Mouse (Mus musculus): ENCODE measurements around the gene Grin2d.
A peak's percentile ranks its signal among the peaks of the same experiment; 100 is the strongest.

Gene Grin2d

DNA sequence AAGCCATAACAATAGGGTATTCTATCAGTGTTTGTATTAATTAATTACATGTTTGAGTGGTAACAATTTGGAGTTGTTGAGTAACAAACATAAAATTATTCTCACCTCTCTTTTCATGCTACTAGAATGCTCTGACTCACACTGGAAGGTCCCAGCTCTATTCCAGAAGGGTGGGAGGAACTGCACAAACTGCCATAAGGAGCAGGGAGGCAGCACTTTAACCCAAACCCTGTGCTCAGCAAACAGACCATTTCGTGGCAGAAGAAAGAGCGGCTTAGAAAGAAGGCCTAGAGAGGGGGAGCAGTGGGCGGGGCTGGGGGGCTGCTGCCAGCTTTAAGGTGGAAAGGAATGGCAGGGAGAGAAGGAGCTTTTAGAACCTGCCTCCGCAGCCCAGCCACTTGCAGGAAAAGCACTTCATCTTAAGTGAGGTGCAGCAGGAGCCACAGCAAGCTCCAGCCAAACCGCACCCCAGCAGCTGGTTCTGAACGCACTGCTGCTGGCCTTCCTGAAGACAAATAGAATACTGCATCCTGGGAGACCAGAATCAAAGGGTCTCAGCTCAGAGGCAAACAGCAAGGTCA lies 29.6 kb downstream of the Grin2d start:
- no peak for DNase-seq

DNA sequence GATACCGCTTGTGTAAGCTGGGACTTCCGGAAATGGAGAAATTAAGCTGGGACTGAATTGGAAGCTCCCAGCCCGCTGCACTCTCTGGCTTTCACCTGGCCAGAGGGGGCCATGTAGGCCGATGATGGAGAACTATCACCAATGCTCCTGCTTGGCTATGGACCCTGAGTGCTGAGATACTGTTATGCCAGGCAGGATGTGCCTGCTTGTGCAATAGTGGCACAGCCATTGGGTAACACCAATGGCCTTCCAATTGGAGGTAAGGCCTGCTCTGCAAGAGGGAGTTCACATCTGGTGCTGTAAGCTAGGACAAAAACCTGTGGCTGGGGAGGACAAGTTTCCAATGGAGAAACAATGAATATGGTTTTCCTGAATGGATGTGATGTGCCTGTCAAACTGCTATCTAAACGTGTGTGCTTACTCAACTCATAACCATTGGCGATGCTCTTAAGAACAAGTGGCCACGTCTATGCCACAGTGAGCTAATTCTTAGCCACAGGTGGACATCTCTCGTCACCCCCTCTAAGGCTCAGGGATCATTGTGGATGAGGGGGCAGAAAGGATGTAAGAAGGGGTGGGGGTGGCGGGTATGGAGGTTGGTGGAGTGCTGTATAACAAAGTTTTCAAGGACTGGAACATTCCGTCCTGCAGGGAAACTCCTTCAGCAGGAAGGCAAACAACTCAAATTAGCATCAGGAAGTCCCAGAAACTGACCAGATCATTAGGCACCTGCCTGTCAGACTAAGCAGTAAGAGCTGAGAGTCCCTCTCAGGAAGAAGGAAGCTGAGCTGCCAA lies 35.0 kb downstream of the Grin2d start:
- no peak for DNase-seq

DNA sequence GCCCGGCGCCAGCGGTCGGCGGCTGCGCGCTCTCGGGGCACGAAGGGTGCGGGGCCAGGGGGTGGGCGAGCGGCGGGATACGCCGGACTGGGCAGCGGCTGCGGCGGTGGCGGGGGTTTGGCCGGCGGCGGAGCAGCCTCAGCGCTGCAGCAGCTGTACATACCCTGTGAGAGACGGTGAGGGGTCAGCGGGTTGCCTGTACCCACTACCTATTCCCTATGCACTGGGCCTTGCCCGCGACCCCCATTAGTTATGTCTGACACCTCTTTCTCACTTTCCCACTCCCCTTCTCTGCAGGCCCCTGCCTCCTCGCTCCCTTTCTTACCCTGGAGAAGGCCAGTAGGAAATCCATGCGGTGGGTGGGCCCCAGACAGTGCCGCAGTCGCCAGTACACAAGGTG lies 44.3 kb downstream of the Grin2d start:
- DNase-seq: no peak

DNA sequence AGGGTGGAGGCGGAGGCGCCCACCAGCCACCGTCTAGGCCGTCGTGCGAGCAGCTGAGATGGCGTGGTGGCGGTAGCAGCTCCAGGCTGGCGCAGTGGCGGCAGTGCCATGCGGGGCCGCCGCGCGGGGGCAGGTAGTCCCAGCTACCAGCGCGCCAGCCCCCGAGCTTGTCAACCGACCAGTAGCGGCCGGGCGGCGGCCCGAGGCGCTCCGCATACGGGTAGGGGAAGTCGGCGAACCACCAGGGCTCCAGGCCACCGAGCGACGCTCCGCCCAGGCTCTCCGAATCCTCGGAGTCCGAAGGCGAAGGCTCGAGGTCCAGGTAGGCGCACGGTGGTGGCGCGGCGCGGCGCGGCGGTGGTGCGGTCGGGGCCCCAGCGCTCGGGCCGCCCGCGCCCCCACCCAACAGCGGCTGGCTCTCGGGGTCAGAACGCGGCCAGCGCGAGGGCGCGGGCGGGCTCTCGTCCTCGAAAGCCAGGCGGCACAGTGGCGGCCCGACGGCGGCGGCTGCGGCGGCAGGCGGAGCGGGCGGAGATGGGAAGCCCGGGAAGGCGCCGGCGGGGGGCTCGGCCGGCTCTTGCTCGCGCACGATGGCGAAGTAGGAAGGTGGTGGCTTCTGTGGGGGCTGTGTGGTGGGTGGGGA lies 44.9 kb downstream of the Grin2d start:
- no peak for DNase-seq

DNA sequence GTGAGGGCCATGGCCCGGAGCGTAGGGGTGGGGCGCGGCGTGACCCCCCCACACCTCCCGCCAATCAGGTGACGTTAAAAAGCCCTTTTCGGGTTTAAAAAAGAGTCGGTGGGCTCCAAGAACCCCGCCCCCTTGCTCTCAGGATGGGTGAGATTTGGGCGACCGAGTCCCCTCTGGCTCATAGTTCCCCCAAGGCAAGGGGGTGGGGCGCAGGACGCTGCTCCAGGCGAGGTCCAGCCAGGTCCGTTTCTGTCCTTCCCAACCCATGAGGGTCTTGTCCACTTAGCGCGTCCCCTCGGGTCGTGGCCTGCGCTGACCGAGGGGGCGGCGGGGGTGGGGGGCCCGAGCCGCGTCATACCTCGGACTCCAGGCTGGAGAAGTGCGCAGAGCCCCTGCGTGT lies 45.8 kb downstream of the Grin2d start:
- DNase-seq: no peak

DNA sequence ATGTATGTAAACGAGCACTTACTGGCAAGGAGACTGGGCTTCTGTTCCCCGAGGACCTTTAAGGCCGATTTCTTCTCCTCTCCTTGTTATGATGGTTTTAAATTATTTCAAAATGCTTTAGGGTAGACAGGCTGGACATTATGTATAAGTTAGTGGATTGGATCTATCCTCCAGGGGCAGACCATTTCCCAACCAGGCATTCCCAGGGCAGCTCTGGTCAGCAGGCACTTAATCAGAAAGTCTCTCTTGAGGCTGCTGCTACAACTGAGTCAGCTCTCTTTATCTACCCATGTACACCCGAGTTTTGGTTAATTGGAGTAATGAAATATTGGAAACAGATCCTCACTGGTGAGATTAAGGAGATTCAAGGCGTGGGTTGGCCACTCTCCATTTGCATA lies 47.1 kb downstream of the Grin2d start:
- no peak for DNase-seq

DNA sequence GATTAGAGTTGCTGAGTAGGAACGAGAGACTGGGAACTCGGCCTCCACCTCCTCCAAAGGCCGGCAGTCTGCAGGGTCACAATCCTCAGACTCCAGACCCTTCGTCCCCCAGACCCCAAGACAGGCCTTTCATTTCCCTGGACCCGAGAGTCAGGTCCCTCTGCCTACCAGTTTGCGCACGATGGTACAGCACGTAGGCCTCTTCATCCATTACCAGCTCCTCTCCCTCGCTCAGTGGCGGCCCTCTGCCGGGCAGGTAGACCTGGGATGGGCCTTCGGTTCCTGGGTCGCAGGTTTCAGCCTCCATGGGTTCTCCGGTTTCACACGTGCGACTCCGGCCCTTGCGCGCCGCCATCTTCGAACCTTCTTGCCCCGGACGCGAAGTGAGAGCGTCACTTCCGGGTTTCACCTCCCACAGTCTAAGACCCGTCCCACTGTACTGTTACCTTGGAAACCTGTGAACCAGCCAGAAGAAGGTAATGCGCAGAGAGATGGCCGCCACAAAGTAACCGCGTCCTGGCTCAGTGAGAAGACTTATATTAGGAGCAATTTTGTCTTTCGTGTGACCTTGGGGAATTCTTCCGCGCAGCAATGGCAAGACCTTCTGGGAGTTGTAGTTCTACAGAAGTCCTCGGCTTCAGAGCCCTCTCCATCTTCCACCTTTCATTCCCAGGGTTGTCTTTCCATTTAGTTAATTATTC lies 47.6 kb downstream of the Grin2d start, which contains the start of gene Grwd1:
TSS of gene Grwd1 (minus strand) at position 518 of the 701 bp plus-strand sequence.
- DNase-seq: peak; percentile 85

DNA sequence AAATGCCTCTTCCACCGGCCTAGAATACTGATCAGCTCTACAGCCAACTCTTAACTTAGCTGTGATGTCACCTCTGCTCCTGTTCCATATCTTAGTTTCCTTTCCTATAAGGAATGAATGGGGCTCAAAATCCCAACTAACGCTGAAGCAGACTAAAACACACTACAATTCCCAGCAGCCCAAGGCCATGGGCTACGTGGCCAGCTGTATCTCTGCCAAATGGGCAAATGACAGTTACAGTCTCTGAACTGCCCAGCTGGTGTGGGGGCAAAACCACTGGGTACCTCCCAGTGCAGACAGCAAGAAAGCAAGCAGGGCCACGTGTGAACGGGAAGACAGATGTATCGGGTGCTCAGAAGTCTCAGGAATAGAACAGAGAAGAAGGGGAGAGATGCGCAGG lies 51.5 kb downstream of the Grin2d start:
- no peak for DNase-seq

DNA sequence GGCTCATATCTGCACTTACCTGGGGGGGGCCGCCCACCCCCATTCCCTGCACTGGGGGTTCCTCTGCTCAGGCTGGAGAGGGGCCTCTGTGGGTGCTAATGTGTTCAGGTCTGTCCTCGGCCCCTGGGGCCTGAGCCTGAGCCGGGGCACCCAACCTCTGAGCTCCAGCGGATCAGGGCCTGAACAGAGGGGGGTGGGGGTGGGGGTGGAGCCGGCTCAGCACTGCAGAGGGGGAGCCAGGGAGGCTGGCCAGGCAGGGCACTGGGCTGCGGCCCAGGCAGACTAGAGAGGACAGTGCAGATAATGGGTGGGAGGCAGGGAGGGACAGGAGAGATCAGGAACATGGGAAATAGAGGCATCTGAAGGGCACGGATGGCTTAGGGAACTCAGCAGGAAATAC lies 53.6 kb downstream of the Grin2d start, which contains the start of gene Kcnj14:
TSS of gene Kcnj14 (minus strand) at position 185 of the 400 bp plus-strand sequence.
- no peak for DNase-seq

DNA sequence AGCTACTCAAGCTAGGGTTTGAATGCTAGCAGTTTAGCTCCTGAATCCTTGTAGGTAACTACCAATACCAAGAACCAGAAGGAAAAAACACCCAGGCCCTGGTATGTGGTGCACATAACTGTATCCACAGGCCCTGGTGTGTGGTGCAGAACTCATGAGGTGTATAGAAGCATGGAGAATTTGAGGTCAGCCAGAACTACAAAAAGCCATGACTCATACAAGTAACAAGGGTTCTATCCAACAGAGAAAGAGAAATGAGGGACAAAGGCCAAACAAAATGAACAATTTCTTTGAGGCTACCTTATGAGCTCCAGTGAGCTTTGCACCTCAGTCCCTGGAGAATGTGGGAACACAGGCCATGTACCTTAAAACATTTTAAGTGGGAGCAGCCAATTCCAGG lies 57.3 kb downstream of the Grin2d start:
- no peak for DNase-seq

DNA sequence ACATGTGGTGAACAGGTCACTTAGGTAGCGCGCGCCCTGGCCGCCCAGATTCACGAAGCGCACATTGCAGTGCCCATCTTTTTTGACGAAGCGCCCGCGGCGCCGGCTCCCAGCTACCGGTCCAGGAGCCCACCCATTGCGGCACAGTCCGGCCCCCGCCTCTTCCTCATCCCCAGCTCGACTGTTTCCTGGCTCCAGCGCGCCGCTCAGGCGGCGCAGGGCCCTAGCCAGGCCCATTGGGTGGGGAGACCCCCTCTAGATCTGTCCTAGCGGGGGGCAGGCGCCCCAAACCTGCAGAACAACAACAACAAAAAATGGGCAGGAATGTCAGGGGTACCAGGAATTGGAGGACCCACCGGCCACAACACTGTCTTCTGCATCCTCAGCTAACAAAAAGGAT lies 58.3 kb downstream of the Grin2d start:
- DNase-seq: no peak

DNA sequence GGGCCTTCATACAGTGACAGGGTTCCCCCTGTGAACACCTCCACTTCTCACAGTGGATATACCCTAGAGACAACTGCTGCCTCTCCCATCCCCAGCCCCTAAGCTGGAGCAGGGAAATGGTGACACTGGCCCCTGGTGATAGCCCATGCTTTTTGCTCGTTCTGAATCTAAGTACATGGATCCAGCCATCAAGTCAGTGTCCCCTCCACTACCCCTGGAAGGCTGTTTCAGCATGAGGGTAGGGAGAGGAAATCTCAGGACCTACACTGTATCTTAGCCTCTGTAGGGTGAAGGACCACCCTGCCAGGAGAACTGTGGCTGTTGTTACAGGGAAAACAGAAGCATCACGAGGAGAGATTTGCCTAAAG lies 62.2 kb downstream of the Grin2d start:
- peak; percentile 33 for DNase-seq

DNA sequence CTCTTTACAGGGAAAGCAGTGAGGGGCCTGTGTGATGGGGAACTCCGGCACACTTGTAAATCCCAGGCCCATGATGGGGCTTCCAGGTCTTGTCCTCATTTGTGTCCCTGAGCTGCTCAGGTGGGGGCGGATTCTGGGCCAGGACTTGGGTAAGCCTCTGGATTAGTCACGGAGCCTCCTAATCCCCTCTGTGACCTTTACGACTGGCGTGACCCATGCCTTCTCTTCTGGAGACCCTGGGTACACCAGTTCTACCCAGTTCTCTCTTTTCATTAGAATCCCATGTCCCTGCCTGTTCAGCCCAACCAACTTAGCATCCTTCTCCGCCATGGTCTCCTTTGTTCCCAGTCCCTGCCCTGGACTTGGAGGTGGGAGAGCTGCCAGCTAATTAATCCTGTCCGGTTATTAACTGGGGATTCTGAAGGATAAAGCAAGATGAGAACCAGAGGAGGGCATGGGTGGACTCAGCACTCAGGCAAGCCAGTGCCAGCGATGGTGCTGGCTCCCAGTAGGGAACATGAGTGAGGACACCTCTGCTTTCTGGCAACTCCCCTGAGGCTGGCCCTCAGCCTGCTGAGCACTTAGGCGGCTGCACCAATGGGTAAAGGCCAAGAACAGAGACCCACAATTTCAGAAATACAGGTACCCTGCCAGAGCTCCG lies 62.7 kb downstream of the Grin2d start:
- DNase-seq: peak; percentile 65

DNA sequence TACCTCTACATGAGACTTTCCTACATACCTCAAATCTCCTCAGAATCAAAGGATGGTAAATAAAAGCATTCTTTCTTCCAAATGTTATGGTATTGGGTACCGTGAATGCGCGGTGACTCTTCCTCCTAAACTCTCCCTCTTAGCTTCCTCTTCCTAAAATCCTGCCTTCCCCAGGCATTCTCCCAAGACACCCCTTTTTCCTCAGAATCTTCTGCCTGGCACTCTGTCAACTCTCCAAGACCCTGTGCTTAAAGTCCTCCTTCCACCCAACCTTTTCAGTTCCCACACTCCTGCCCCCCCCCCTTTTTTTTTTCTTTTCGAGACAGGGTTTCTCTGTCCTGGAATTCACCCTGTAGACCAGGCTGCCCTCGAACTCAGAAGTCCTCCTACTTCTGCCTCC lies 63.3 kb downstream of the Grin2d start:
- no peak for DNase-seq

DNA sequence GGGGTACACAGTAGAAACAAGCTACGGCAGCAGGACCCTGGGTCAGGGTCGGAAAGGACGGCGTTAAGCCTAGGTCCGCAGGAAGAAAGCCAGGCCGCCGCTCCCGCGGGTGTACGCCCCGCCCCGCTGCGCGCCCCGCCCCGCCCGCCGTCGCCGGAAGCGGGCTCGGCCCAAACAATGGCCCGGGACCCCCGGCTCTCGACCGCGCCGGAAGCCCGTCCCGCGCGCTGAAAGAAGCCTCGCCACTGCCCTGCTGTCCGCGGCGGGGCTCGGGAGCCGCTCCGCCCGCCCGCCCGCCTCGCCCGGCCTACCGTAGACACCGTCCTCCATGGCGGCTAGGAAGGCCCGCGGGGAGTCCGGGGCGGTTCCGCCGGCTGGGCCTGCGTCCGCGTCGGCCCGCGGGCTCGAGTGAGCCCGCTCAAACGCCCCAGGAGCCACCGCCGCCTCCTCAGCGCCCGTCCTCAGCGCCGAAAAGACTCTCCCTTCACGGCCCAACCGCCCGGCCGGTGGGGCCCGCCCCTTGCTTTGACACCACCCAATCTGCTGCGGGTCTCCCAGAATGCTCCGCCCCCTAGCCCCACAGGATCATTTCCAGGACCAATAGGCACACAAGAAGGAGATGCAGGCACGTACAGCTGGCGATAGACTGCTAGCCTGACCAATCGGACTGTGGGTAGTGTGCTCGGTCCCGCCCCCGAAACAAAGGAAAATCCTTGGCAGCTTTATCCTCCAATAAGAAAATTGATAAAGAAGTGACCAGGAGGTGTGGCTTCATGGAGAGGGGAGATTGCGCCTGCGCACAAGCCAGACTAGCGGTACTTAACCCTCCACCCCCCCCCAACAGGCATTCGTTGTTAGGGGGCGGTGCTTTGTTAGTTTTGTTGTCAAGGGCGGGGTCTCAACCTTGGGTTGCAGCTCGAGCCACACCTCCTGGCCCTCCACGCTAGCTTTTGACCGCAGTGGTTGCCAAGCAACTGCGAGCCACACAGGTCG lies 64.1 kb downstream of the Grin2d start, which contains the start of gene Cyth2:
TSS of gene Cyth2 (minus strand) at position 795 of the 993 bp plus-strand sequence.
- peak; percentile 100 for DNase-seq

DNA sequence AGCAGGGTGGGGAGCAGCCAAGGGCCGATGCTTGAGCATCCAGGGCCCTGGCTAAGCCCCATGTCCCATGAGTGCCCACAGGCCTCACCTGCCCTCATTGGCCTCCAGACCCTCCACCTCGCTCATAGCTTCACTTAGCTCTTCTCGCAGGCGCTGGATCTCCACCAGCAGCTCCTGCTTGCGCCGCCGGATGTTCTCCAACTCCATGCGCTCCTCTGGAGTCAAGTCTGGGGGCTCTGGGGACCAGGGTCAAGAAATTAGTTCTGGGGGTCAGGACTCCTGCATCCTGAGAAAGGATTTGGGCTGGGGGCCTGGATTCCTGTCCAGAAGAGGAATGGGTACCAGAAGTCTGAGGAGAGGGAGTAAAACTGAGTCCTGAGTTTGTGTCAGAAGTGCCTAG lies 65.3 kb downstream of the Grin2d start:
- DNase-seq: no peak

DNA sequence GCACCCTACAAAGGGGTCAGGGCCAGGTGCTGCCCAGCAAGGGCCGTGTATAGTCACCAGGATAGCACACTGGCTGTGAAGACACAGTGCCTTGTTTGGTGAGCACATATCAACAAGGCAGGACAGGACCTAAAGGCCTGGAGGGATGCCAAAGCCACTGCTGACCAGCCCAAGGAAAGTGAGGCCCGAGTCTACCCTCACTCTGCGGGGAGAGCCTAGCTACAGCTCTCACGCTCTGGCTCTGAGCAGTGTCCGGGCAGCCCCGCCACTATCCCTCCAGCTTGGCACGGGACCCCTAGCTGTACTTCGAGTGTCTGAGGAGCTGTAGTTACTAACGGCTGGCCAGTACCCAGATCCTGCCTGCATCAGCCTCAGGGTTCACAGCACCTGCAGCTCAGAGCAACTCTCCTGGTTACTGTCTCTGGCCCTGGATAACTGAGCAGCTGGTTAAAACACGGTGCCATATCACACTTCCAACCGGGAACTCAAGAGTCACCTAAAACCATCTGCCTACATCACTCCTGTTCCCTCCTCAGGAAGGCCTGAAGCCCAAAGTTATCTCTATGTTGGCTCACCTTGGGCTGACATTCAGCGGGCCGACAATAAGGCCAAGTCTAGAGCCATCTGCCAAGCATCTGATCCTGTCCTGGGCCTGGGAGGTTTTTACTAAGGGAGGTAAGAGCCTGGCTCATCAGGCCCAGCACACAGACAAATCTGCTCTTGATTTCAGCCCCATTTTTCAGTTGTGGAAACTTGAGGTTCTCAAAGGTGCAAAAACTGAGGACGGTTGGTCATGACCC lies 68.7 kb downstream of the Grin2d start:
- DNase-seq: no peak

DNA sequence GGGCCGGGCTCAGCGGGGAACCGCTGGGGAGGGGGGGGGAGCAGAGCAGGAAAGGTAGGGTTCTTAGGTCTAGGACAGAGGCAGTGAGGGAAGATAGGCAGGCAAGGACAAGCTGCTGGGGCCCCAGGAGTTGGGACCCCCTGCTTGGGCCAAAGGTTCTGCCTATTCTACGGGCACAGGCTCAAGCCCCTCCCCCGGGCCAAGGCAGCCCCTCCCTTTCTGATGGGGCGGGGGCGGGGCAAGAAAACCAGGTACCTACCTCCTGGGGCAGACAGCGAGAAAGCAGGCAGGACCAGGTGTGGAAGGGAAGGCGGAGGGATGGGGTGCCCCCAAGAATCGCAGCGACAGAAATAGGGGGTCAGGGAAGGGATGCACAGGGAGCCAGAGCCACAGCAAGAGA lies 69.7 kb downstream of the Grin2d start:
- no peak for DNase-seq

DNA sequence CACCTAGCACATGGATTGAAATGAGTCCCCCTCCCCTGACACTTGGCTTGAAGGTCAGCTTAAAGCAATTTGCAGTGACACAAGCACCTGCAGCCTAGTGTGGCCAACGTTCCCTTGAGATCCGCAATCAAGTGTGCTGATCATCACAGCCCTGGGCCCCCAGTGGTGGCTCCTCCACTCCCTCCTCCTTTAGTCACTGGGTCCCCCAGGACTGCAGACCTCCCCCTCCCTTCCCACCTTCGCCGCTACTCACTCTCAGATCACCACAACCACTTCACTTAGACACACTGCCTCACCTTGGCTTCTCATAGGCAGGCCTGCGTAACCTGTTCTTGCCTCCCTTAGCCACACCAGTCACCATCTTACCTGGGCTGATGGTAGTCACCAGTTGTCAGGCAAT lies 72.2 kb downstream of the Grin2d start:
- DNase-seq: no peak

DNA sequence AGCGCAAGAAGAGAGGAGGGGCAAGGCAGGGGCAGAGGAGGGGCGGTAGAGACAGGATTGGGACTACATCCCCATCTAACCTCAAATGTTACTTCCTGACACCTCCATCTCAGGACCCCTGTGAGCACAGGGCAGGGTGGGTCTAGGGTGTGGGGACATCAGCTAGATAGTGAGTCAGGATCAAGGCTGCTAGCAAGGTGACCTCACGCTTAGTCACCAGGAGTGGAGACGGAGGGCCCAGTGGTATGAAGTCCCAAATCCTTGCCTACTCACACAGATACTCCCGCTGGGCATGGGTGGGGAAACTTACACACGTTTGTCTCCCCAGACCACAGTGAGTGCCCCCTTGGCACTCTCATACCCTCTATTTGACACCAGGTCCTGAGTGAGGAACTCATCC lies 75.6 kb downstream of the Grin2d start:
- no peak for DNase-seq

DNA sequence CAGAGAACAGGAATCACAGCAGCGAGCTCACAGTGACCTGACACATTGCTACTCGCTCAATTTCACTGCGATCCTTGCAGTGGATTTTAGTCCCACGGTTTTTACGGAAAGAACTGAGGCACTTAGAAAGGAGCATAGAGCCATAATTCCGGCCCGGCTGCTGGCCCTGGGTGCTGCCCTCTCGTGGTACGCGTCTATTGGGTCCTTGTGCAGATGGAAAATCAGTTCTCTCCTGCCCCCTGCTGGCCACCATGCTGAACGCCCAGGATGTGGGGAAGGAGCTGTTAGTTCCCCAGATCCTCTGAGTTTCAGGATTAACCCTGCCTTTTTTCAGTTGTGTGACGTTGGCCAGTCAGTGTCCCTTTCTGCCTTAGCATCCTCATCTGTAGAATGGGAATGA lies 76.8 kb downstream of the Grin2d start:
- peak; percentile 93 for DNase-seq

Data from cerebellum, adult 9-10 months (tissue).